Mouse (Mus musculus) kidney, adult 2 months (tissue): ENCODE data around the gene Tmem63b.

Source experiments
- CTCF ChIP-seq: fragments of 200-500 bp; conservative IDR thresholded peaks from 2 replicates; pipeline ENCODE4 v1.5.1; 2011; ENCODE audit warnings: low read depth, mild to moderate bottlenecking, control low read depth, low read length, moderate library complexity, mixed read lengths; ENCODE audit not compliant: insufficient read depth, insufficient read length
- POLR2A ChIP-seq: fragments of 200-500 bp; IDR thresholded peaks from one replicate; pipeline ENCODE4 v1.6.1; 2011; ENCODE audit warnings: low read depth, low read length, control low read depth

DNA sequence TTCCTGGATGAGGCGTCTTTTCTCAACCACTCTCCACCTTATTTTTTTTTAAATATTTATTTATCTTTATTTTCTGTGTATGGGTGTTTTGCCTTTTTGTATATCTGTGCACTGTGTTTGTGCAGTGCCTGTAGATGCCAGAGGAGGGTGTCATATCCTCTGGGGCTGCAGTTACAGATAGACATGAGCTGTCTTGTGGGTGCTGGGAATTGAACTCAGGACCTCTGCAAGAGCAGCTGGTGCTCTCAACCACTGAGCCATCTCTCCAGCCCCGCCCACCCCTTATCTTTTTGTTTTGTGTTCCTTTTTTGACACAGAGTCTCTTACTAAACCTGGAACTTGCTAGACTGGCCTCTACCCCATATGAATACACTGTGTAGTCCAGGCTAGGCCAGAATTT, 40.8 kb upstream of the Tmem63b start:
- TF ChIP-seq CTCF, result no peak
- TF ChIP-seq POLR2A, result no peak
